Mouse (Mus musculus) left cerebral cortex, postnatal 36 days (tissue): Measurements from ENCODE around the gene Endog. TPM values are rescaled to one million over a fixed set of nuclear protein-coding genes. Genes with fewer than 3 reads are reported as not detected.
"Not testable (repeated sequence)": the region's sequence is repeated elsewhere in the genome, so short reads cannot be mapped to it uniquely, and the experiment has no call there.

Experiments
- DNase-seq, 2 experiments: peaks; one replicate each; pipeline ENCODE4 v3.0.0; 2021 to 2022; ENCODE audit warnings: low spot score in 2 of 2, mixed read lengths in 1 of 2
- intact Hi-C: fragments of 180-260 bp; cut with DNase I; formaldehyde crosslinking; loops from one replicate; pipeline ENCODE4 v1.15.1; 2025
- total RNA-seq, 2 experiments: library from RNA; stranded (reverse); gene quantifications; 2 replicates each; pipeline ENCODE4 v1.2.3; 2021

Endog gene
- 10 to 100 TPM; 19.3 to 25.0 TPM for total RNA-seq

DNA sequence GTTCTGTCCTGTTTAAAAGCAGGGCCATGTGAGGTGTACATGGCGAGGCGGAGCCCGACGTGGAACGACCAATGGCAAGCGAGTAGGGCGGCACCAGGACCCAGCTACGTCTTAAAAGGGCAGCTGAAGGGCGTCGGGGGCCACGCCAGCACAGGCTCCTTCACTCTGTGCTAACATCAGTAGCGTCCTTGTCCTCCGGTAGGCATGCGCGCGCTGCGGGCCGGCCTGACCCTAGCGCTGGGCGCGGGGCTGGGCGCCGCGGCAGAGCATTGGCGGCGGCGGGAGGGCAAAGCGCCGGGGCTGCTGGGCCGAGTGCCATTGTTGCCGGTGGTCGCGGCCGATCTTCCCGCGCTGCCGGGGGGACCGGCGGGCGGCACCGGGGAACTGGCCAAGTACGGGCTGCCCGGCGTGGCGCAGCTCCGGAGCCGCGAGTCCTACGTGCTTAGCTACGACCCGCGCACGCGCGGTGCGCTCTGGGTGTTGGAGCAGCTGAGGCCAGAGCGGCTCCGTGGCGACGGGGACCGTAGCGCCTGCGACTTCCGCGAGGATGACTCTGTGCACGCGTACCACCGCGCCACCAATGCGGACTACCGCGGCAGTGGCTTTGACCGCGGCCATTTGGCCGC lies at the start of gene Endog:
Endog (plus strand) TSS at position 123 of the 626 bp plus-strand sequence.
- peak; percentile 89 to 91 for DNase-seq
- intact Hi-C loops: loop anchor here (10.0 kb wide), 1 partner anchor 63 kb away; the partner anchor contains the start of gene Lrrc8a

DNA sequence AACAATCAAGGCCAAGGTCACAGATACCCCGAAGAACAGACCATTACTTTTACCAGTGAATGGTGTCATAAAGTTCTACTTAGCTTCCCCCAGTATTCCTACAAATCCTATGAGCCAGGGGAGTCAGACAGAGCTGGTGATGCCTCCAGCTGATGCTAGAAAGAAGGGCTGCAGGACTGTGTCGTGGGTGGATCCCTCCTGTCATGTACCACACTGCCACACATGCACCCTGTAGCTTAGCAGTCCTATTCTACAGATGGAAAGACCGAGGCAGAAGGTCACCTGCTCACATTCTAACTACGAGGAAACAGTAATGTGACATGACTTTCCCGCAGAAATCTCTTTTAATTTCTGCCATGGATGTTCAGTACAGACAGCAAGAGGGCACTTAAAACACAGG lies 48.5 kb upstream of the Endog start:
- intact Hi-C loops: no loop called here
- DNase-seq: no peak

DNA sequence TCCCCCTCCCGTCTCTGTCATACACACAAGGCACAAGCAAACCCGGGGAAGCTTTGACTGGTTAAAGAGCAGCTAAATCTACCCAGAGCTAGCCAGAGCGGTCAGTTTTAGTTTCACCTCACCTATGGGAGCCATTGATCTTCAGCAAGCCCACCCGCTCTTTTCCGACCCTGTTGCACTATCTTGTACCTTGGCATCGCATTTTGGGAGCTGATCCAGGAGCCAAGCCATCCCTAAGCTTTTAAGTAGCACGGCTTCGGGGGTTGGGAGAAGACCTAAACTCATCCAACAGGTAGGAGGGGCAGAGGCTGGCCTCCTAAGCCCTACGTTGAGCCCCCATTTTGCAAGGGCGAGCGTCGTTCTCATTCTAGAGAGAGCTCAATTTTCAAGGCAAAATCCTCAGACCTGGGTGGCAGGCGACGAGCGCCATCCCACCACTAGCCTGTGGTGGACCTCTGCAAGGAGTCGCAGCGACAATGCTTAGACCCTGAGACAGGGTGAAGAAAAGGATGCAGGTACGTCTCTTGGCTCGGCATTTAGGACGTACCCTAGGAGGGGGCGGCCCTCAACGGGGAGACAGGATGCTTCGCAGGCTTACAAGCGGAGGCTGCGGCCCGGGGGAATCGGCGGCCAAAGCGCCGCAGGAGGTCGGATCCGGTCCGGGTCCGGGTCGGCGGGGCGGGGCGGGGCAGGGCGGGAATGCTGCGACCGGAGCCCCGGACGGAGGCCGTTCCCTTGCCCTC lies 47.4 kb upstream of the Endog start:
- intact Hi-C loops: loop anchor here (2.0 kb wide), 1 partner anchor 57 kb away; no protein-coding TSS in a partner anchor
- no peak for DNase-seq

DNA sequence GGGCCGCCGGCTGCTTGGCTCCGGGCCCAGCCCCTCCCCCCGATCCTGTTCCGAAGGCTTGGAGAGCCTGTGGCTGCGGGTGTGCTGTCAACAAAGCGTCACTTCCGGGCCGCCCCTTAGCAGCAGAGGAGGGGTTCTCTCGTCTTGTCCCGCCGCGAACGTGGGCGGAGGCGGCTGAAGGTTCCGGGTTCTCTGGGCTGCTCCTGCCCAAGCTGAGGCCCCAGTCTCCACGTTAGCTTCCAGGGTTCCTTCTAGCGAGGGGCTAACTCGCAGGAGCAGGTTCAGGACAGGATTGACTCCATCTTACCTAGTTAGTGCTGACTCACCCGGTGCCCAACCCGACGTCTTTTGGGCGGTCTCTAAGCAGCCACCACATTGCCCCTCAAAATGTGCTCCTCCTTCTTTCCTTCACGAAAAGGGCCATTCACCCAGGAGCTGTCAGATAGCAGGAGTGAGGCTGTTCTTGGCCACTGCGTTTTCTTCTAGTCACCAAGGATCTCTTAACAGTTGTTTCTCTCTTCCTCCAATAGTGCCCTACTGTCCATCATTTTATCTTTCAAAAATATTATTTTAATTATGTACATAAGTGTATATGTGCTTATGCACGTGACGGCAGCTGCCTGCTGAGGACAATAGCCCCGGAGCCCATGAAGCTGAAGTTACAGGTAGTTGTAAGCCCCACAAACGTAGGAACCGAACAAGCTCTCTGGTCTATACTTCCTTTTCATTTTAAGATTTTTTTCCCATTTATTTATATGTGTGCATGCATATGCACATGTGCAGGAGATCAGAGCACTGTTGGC lies 46.6 kb upstream of the Endog start, which contains the start of gene Zer1:
Zer1 (minus strand) TSS at position 114 of the 803 bp plus-strand sequence.
- DNase-seq: peak; percentile 96

DNA sequence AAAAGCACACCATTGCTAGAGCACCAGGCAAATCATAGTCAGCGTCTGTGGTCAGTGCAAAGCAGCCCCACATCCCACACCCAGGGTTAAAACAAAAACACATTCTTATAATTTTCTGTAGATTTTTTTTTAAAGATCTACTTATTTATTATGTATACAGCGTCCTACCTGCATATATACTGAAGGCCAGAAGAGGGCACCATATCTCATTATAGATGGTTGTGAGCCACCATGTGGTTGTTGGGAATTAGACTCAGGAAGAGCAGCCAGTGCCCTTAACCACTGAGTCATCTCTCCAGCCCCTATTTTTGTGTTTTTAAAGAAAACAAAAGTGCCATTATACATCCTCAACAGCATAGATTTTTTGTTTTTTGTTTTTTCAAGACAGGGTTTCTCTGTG lies 42.5 kb upstream of the Endog start:
- DNase-seq: no peak
- intact Hi-C loops: loop anchor here (5.0 kb wide), 1 partner anchor 34 kb away; no protein-coding TSS in a partner anchor

More for the DNA sequence above, 46.6 kb upstream of the Endog start, which contains the start of gene Zer1:
- intact Hi-C loops: loop anchor here (2.0 to 5.0 kb wide), 2 partner anchors 38 to 58 kb away; no protein-coding TSS in a partner anchor

DNA sequence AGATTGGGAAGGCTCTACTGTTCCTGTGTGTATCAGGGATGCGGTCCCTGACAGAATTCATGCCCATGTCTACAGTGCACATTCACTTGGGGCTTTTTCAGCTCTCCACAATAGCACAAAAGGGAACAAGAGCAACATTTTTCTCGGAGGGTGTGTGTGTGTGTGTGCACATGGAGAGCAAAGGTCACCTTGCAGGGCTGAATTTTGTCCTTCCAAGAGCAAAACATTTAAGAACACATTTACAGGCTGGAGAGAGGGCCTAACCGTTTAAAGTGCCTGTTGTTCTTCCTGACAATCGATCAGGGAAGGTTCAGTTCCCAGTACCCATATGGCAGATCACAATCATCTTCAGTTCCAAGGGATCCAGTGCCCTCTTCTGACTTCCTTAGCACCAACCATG lies 41.1 kb upstream of the Endog start:
- intact Hi-C loops: no loop called here
- DNase-seq: no peak

DNA sequence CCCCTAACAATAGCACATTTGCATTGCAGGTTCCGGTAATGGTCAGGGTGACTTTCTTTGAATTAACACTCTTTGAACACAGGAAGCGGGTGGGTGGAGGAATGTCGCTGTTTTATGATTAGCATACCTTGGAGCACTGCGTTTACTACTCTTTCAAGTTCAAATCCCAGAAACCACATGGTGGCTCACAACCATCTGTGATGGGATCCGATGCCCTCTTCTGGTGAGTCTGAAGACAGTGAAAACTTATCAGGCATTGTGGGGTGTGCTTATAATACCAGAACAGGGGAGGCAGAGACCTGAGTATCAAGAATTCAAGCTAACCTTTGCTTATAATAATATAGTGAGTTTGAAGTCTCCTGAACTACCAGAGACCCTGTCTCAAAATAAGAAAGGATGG lies 40.1 kb upstream of the Endog start:
- intact Hi-C loops, DNase-seq: not testable (repeated sequence)

DNA sequence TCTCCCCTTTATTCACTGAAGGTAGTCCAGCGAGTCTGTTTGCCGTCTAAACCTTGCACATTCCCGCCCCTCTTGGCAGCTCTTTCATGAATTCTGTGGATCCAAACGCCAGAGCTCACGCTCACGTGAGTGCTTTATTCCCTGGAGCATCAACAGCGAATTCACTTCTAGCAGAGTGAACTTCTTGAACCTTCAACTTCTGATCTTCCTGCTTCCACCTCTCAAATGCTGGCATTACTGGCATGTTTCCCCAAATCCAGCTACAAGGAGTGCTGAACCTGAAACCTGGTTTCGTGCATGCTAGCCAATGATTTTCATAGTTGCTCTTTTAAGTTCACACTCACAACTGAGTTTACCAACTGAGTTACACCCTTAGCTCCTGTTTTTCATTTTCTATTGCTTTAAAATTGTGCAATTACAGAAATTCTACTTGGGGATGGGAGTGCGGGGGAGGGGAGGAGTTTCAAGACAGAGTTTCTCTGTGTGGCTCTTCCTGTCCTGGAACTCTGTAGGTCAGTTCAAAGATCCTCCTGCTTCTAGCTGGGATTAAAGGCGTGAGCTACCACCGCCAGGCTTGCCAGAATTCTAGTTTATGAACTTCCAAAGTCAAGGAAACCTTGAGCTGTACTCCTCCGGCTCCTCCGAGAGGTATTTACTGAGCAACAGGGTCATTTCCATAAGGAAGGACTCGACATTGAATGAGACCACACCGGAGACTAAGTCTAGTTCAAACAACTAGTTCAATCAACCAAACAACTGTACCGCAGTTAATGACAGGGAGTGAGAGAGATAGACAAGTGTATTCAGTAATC lies 38.3 kb upstream of the Endog start:
- DNase-seq: no peak
- intact Hi-C loops: no loop called here

DNA sequence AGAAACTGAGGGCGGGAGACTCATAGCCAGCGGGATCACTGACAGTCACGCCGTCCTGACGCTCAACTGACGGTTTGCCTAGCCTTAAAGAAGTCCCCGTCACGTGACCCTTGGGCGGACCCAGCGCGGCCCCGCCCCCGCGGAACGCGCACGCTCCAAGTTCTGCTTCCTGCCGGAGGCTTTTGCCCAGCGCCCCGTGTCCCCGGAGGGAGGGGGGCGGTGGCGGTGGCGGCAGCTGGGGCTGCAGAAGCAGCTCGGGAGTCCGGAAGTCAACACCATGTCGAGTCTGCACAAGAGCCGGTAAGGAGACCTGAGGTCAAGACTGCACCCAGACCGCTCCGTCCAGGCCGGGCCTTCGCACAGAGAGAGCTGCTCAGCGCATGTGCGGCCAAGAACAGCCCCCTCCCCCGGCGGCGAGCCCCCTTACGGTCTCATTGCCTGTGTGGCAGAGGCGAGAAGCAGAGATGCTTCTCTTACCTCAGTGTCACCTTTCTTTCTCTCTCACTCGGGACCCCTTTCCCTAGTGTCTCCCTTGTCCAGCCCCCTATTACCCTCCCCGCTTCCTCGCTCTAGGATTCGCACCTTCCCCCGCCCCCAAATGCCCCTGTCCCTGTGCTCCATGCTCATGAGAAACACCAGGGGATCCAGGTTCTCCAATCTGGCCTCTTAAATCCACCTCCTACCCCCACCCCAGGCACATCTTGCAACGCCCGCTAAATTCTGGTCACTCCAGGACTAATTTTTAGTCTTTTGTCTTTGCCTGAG lies 37.5 kb upstream of the Endog start, which contains the start of gene Tbc1d13:
Tbc1d13 (plus strand) TSS at position 134 of the 765 bp plus-strand sequence.
- intact Hi-C loops: no loop called here
- peak; percentile 98 to 99 for DNase-seq

DNA sequence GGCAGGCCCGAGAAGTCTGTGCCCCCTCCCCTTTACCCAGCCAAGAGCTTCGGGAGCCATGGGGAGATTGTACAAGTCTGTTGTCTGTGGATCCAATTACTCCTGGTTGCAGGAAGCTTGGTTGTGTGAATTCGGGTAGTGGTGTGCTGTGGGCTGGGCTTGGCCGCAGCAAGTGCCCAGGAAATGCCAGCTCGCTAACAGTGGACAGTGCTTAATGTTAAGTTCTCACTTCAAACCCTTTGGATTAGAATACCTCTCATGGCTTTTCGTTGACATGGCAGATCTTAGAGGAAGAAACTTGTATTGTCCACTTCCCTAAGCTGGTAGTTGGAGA lies 36.9 kb upstream of the Endog start:
- intact Hi-C loops: no loop called here
- no peak for DNase-seq

DNA sequence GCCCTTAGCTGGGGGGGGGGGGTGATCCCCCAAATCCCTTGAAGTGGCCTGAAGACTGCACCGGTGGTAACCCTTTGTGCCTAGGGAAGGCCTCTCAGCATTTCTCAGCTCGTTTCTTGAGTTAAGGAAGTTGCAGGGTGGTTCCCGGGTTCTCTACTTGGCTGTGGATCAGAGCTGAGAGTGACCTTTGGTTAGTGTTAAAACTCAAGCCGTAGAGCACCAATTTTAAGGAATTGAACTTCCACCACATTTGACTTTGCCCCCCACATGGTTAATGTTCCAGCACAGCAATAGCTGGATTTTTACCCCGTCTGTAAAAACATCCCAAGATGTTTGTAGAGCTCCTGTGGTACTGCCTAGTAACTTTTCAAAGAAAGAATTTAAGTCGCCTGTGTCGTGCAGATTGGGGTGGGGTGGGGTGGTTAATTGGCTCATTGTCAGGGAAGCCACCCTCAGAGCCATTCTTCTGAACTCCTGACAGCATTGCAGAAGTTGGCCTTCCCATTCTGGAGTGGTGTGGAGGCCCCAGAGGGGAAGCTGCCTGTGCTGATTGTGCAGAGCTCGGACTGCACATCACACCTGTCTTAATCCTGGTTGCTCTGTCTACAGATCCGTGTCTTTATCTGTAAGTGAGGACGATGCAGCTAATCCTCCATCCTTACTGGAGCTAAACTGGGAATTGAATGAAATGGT lies 36.2 kb upstream of the Endog start:
- intact Hi-C loops: no loop called here

DNA sequence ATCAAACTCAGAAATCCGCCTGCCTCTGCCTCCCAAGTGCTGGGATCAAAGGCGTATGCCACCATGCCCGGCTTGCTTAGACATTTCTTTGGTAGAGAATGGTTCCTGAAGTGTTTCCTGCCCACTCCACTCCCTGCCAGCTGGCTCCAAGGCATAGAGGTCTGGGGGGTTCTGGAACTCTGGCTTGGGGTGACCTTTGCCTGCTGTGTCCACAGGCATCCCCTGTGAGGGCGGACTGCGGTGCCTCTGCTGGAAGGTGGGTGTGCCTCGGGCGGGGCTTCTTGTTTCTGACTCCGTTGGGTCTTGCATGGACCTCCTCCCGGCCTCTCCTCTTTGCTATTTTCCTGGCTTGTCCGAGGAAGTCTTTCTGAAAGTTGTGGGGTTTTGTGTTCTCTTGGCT lies 34.8 kb upstream of the Endog start:
- intact Hi-C loops: no loop called here
- DNase-seq: no peak

More for the DNA sequence above, 36.2 kb upstream of the Endog start:
- DNase-seq: no peak

DNA sequence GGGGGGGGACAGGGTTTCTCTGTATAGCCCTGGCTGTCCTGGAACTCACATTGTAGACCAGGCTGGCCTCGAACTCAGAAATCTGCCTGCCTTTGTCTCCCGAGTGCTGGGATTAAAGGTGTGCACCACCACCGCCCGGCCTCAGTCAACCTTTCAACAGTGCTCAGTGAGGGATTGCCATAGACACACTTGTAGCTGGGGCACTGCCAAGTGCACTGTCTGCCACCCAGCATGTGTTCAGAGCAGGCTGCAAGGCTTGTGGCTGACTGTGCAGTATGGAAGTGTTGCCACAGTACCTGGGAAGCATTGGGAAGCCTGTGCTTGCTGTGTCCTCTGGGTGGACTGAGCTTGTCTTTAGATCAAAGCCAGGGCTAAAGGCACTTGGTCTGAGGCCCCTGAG lies 31.3 kb upstream of the Endog start:
- intact Hi-C loops, DNase-seq: not testable (repeated sequence)

DNA sequence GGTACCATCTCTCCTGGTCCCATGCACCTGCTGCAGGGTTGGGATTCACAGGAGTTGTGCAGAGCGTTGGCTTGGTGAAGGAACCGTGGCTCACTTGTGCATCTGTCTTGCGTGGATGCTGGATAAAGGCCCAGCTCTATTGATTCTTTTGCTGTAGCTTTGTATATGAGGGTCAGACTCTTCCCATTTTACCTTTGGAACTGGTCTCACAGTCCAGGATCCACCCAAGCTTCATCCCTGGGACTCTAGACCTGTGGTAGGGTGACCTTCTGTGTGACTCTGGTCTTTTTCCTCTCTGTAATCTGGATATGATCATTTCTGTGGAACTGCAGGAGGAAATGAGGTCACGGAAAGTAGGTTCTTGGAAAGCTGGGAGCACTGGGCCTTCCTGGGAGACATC lies 26.9 kb upstream of the Endog start:
- intact Hi-C loops: no loop called here

DNA sequence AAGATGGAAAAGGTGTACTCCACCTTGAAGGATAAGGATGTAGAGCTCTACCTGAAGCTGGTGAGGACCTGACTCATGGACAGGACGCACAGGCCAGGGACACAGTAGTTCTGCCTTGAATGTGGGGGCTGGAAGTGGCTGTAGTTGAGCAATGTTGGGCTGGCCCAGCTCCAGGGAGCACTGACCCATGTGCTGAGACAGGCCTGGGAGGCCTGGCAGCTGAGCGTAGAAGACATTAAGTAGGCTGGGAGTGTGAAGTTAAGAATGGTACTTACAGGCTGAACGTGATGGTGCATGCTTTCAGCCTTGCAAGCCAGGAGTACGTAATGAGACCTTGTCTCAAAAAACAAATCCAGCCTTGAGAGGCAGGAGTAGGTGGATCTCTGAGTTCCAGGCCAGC lies 23.8 kb upstream of the Endog start:
- intact Hi-C loops: no loop called here
- no peak for DNase-seq

More for the DNA sequence above, 26.9 kb upstream of the Endog start:
- no peak for DNase-seq

DNA sequence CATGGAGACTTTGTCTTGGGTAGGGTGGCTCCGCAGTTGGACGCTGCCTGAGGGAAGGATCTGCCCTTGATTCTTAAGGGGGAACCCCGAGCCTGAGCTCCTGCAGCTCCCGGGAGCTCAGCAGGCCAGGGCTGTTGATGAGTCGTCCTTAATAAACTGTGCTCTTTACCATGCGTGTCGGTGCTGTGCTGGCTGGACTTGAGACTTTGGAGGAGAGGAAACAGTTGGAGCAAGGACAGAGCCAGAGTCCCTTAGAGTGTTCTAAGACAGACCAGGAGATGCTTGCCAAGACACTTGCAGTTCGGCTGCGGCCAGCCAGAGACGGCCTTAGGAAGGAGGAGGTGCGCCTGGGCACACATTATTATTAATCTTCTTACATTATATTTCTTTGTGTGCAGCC lies 19.5 kb upstream of the Endog start:
- no peak for DNase-seq
- intact Hi-C loops: no loop called here

DNA sequence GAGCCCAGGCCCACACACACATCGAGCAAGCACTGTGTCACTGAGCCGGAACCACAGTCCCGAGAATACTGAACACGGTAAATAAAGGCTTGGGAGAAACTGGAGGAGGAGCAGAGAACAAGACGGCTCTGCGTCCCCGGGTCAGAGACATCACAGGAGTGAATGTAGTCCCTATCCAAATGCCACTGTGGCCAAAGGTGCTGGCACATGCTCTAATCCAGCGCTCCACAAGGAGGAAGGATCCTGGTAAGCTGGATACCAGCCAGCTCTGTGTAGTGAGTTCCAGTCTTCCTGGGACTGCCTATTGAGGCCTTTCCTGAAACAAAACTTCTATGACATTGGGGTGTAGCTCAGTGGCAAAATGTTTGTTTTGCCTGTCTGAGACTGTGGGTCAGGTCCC lies 18.7 kb upstream of the Endog start:
- no peak for DNase-seq
- intact Hi-C loops: no loop called here

DNA sequence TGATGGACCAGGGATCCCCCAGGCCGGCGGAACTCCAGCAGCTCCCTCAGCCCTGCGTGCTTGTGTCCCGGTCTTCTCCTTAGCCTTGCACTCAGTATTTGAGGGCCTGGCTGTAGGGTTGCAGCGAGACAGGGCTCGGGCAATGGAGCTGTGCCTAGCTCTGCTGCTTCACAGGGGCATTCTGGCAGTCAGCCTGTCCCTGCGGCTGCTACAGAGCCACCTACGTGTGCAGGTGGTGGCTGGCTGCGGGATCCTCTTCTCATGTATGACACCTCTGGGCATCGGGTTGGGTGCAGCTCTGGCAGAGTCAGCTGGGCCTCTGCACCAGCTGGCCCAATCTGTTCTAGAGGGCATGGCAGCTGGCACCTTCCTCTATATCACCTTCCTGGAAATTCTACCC lies 11.4 kb upstream of the Endog start:
- intact Hi-C loops: loop anchor here (5.0 to 10.0 kb wide), 2 partner anchors 33 to 85 kb away; partner anchors contain the start of gene Pkn3
- DNase-seq: not testable (repeated sequence)
